ENCODE assay signal across 8 mouse cellular contexts in genomic region chr14:45690520-45691246, GRCm38 (mm10). TPM values are rescaled to one million over a fixed set of nuclear protein-coding genes. Genes with fewer than 3 reads are reported as not detected.
A peak's percentile ranks its signal among the peaks of the same experiment; 100 is the strongest.
DNase-seq lines count a peak whose midpoint lies in the region; ATAC-seq lines count a peak whose summit lies in the region.

No protein-coding gene starts in this region.

- H3K9me3 ChIP-seq in hindbrain, embryonic 16.5 days (ENCODE audit: control insufficient read depth, low read length), result no peaks in the 10 kb centered on the region

- H3K9ac ChIP-seq in hindbrain, embryonic 16.5 days (ENCODE audit: low read depth, low read length), result peak overlapping the region; percentile 74

- H3K36me3 ChIP-seq in hindbrain, embryonic 16.5 days (ENCODE audit: control insufficient read depth, insufficient read depth, low read length), result no peaks in the 10 kb centered on the region

- H3K4me1 ChIP-seq in hindbrain, embryonic 16.5 days (ENCODE audit: control insufficient read depth, insufficient read depth, low read depth, low read length), result peaks cover 4% of the 10 kb centered on the region

- H3K4me3 ChIP-seq in hindbrain, embryonic 16.5 days (ENCODE audit: low read length), result peak overlapping the region; percentile 56

- peak; percentile 97 for ATAC-seq in hindbrain, embryonic 16.5 days

- under 1% methylated on average over 16 of the region's 16 CpGs for WGBS in hindbrain, embryonic 16.5 days

- no peaks in the 10 kb centered on the region for H3K27me3 ChIP-seq in hindbrain, embryonic 16.5 days (replicated peaks; ENCODE audit: control insufficient read depth, insufficient read depth, low read length)

- H3K27ac ChIP-seq in hindbrain, embryonic 16.5 days (ENCODE audit: low read depth, low read length), result peak overlapping the region; percentile 65

- H3K4me2 ChIP-seq in hindbrain, embryonic 16.5 days (ENCODE audit: low read length), result peak overlapping the region; percentile 71

- DNase-seq in WW6 (ENCODE audit: low read depth, low spot score), result peak; percentile 11
- DNase-seq in cerebellum, postnatal 25 days, result peak; percentile 66 to 68
- DNase-seq in gastrocnemius, adult 18-20 months (ENCODE audit: low spot score), result peak; percentile 41
- DNase-seq in left cerebral cortex, adult 11 months (ENCODE audit: low spot score), result peak; percentile 10
- peak; percentile 45 to 62 for DNase-seq in lung, postnatal 4 days
- peak; percentile 46 for DNase-seq in right cerebral cortex, adult 18-20 months
- peak; percentile 26 to 31 for DNase-seq in urinary bladder, postnatal 36 days (ENCODE audit: low spot score in 2 of 2)

RNA-seq across cellular contexts. Expression of gene Ddhd1, which starts 32.7 kb away (rescaled TPM):
- 1 to 10 TPM; 2.9 TPM for total RNA-seq in gastrocnemius, adult 18-20 months (2021)
- 17.8 and 18.6 TPM in 2 replicates for polyA plus RNA-seq in hindbrain, embryonic 16.5 days (2015; fragmentation: Nextera tagmentation; extraction: Ambion mirVana)

Comparison
In these comparisons a context has a peak if more than half of its experiments do, and no peak if none do; other contexts are left out.
1. Peak in every context shown above with its lines: DNase-seq, ATAC-seq, H3K4me3 ChIP-seq and H3K27ac ChIP-seq.
2. DNase-seq: peak in every context shown above with its lines; median percentile 67 in cerebellum, postnatal 25 days; 54 in lung, postnatal 4 days; 46 in right cerebral cortex, adult 18-20 months; 41 in gastrocnemius, adult 18-20 months; 28 in urinary bladder, postnatal 36 days; 11 in WW6; 10 in left cerebral cortex, adult 11 months.